Mouse (Mus musculus) T-helper 2 cell (primary cell): ENCODE measurements around the gene Vmn2r15.

Experiments used
- in situ Hi-C: fragments of 300-600 bp; cut with MboI, MseI; formaldehyde crosslinking; loops from one replicate; pipeline ENCODE4 v1.15.1; 2025; ENCODE audit warnings: high pct_unique_total_duplicates

The Vmn2r15 gene

DNA sequence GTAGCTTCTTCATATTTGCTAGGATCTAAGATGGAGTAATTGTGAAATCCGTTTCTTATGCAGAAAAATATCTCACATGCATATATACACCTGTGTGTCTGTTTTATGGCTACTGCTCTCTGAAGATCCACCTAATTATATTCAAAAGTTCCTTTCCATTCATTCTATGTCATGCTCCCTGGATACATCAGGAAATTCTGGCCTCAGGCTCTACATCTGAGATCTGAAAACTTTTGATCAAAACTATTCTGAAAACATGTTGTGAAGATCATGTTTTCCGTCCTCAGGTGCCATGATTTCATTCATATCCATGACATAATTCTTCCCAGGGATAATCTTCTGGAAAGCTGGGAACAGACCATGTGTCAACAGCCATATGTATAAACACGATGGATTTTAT is at the start of gene Vmn2r15:
TSS of gene Vmn2r15 (minus strand) at position 101 of the 400 bp plus-strand sequence.
- in situ Hi-C loops: no loop called here

DNA sequence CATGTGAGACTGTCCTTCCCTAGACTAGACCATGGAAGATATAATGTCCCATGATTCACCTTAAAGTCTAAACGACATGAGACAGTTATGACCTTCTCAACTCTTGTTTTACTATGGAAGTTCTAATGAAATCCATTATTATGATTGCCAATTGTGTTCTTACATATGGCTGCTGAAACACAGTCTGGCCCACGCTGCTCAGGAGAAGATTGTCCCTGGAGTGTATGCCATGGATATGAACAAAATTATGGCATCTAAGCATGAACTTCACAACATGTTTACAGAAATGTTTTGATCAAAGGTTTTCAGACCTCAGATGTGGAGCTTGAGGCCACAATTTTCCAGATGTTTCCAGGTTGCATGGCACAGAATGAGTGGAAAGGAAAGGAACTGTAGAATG is 32.4 kb upstream of the Vmn2r15 start, which contains the start of gene Vmn2r16:
TSS of gene Vmn2r16 (plus strand) at position 301 of the 400 bp plus-strand sequence.
- in situ Hi-C loops: no loop called here

DNA sequence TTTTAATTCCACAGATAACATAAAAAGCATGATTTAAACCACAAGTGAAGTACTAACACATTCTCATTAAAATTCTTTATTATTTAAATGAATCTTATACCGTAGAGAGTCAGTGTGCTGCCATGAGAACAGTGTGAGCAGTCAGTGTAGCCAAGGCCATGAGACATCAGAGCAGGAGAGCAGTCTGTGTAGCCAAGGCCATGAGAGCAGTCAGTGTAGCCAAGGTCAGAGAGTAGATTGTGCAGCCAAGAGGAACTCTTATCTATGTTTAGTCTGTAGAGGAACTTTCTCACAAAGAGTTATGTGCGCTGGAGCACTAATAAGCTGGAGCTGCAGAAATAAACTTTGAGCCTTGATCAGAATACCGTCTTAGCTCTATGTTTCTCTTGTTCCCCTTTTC is 2.8 kb downstream of the Vmn2r15 start:
- in situ Hi-C loops: no loop called here
